Mouse (Mus musculus): ENCODE measurements around the gene Lhpp.

The Lhpp gene

GRCm38 (mm10) chr7:132712044-132712708, 101.7 kb downstream of the Lhpp start:
- DNase-seq (ENCODE audit: extremely low spot score), result no peak

- no peak for DNase-seq (ENCODE audit: extremely low spot score)
These were observed 102.5 kb downstream of the Lhpp start for GRCm38 (mm10) chr7:132712956-132713355.

- DNase-seq (ENCODE audit: extremely low spot score), result no peak
These were observed 103.2 kb downstream of the Lhpp start for GRCm38 (mm10) chr7:132713483-132714126.

GRCm38 (mm10) chr7:132714236-132714923, 103.9 kb downstream of the Lhpp start:
- no peak for DNase-seq (ENCODE audit: extremely low spot score)

GRCm38 (mm10) chr7:132715259-132715658, 104.8 kb downstream of the Lhpp start:
- no peak for DNase-seq (ENCODE audit: extremely low spot score)

- no peak for DNase-seq (ENCODE audit: extremely low spot score)
These were observed 109.1 kb downstream of the Lhpp start for GRCm38 (mm10) chr7:132719570-132719969.

GRCm38 (mm10) chr7:132720562-132720961, 110.1 kb downstream of the Lhpp start:
- DNase-seq (ENCODE audit: extremely low spot score), result no peak

- no peak for DNase-seq (ENCODE audit: extremely low spot score)
These were observed 112.2 kb downstream of the Lhpp start for GRCm38 (mm10) chr7:132722401-132723370.

- no peak for DNase-seq (ENCODE audit: extremely low spot score)
These were observed 113.5 kb downstream of the Lhpp start for GRCm38 (mm10) chr7:132723906-132724305.

GRCm38 (mm10) chr7:132724501-132725062, 114.1 kb downstream of the Lhpp start:
- no peak for DNase-seq (ENCODE audit: extremely low spot score)

- no peak for DNase-seq (ENCODE audit: extremely low spot score)
These were observed 115.8 kb downstream of the Lhpp start for GRCm38 (mm10) chr7:132726106-132726861.

GRCm38 (mm10) chr7:132729093-132729831, 118.8 kb downstream of the Lhpp start:
- DNase-seq (ENCODE audit: extremely low spot score), result no peak

GRCm38 (mm10) chr7:132730510-132730909, 120.1 kb downstream of the Lhpp start:
- DNase-seq (ENCODE audit: extremely low spot score), result no peak

GRCm38 (mm10) chr7:132731558-132731957, 121.1 kb downstream of the Lhpp start:
- no peak for DNase-seq (ENCODE audit: extremely low spot score)

GRCm38 (mm10) chr7:132732136-132732789, 121.8 kb downstream of the Lhpp start:
- DNase-seq (ENCODE audit: extremely low spot score), result no peak

- no peak for DNase-seq (ENCODE audit: extremely low spot score)
These were observed 123.1 kb downstream of the Lhpp start for GRCm38 (mm10) chr7:132733521-132733920.

- no peak for DNase-seq (ENCODE audit: extremely low spot score)
These were observed 123.8 kb downstream of the Lhpp start for GRCm38 (mm10) chr7:132734222-132734621.

GRCm38 (mm10) chr7:132735145-132735544, 124.7 kb downstream of the Lhpp start:
- no peak for DNase-seq (ENCODE audit: extremely low spot score)

- peak; percentile 51 for DNase-seq (ENCODE audit: extremely low spot score)
These were observed 125.8 kb downstream of the Lhpp start for GRCm38 (mm10) chr7:132736099-132736862.

All from embryo, embryonic 9.5 days (tissue).